ENCODE assay signal across 16 mouse cellular contexts in the genomic region with DNA sequence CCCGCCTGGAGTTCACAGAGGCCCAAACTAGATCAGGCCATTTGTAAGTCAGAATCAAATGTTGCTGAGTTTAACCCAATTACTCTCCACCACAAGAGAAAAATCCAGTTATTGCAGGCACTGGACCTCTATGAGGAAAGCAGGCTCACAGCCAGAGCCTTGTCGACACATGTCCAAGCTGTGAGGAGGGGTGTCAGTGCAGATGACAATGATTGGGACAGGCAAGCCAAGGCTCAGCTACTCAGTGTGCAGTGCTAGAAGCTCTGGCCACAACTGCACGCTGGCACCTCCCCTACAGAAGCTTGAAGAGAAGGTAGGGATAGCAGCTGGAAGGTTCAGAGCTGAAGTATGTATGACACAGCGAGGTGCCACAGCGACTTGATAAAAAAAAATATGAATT.
DNase-seq lines count a peak whose midpoint lies in the region; ATAC-seq lines count a peak whose summit lies in the region.
"Had no signal": no experiment of that assay in that cellular context is flagged by ENCODE, and none has a peak within 500 bp of the region (broad histone marks: within the 10 kb centered on the region; RNA-seq: fewer than 3 reads in every experiment).

No protein-coding gene starts in this region.

- peak; percentile 30 to 32 for DNase-seq in heart, adult 18-20 months
- no peak for DNase-seq in heart, adult 8-10 months (ENCODE audit: low spot score)
- DNase-seq in midbrain, embryonic 11.5 days (ENCODE audit: low spot score, missing footprints), result peak; percentile 28
- no peak for DNase-seq in midbrain, embryonic 14.5 days
- peak; percentile 19 for DNase-seq in fibroblast of lung, adult 2 months (ENCODE audit: low read depth)
- no peak for DNase-seq in kidney, adult 18-20 months
- DNase-seq in embryo, embryonic 11 days, result no peak
- DNase-seq: kidney, adult 9 months; kidney, postnatal 36 days; right cerebral cortex, postnatal 25 days had no signal

- no peaks in the 10 kb centered on the region for H3K36me3 ChIP-seq in midbrain, embryonic 11.5 days (ENCODE audit: control insufficient read depth, insufficient read depth, low read length)
- H3K36me3 ChIP-seq in midbrain, embryonic 14.5 days (ENCODE audit: control insufficient read depth, insufficient read depth, low read length), result no peaks in the 10 kb centered on the region
- H3K36me3 ChIP-seq: embryonic facial prominence, embryonic 15.5 days; forebrain, embryonic 12.5 days; G1E; liver, embryonic 15.5 days had no signal

- no peaks in the 10 kb centered on the region for H3K9me3 ChIP-seq in midbrain, embryonic 11.5 days (ENCODE audit: control insufficient read depth, low read length)
- H3K9me3 ChIP-seq in midbrain, embryonic 14.5 days (ENCODE audit: control insufficient read depth, low read length), result no peaks in the 10 kb centered on the region
- H3K9me3 ChIP-seq: embryonic facial prominence, embryonic 15.5 days; forebrain, embryonic 12.5 days; liver, embryonic 15.5 days had no signal

- no peaks in the 10 kb centered on the region for H3K27me3 ChIP-seq in midbrain, embryonic 11.5 days (ENCODE audit: control insufficient read depth, insufficient read depth, low read length)
- no peaks in the 10 kb centered on the region for H3K27me3 ChIP-seq in midbrain, embryonic 14.5 days (ENCODE audit: control insufficient read depth, insufficient read depth, low read length)
- H3K27me3 ChIP-seq: embryonic facial prominence, embryonic 15.5 days; liver, embryonic 15.5 days had no signal

- ATAC-seq in midbrain, embryonic 11.5 days (ENCODE audit: low FRiP score), result no peak
- ATAC-seq in midbrain, embryonic 14.5 days (ENCODE audit: low FRiP score, low TSS enrichment), result no peak
- ATAC-seq: CD4-positive, CD25-positive, alpha-beta regulatory T cell, adult 4 months; midbrain, embryonic 16.5 days had no signal

- H3K9ac ChIP-seq in midbrain, embryonic 11.5 days (ENCODE audit: low read length), result no peak overlapping the region
- H3K9ac ChIP-seq in midbrain, embryonic 14.5 days (replicated peaks; ENCODE audit: low read length), result no peak overlapping the region
- H3K9ac ChIP-seq: embryonic facial prominence, embryonic 15.5 days; forebrain, embryonic 12.5 days; liver, embryonic 15.5 days had no signal

- 85% methylated on average over 5 of the region's 5 CpGs for whole genome bisulfite sequencing in midbrain, embryonic 11.5 days
- 77% methylated on average over 5 of the region's 5 CpGs for WGBS in midbrain, embryonic 14.5 days

- H3K27ac ChIP-seq in midbrain, embryonic 11.5 days (ENCODE audit: low read depth, low read length), result no peak overlapping the region
- H3K27ac ChIP-seq in midbrain, embryonic 14.5 days (replicated peaks; ENCODE audit: low read depth, low read length), result no peak overlapping the region
- H3K27ac ChIP-seq: embryonic facial prominence, embryonic 15.5 days; forebrain, embryonic 12.5 days; liver, embryonic 15.5 days had no signal

- H3K4me2 ChIP-seq in midbrain, embryonic 11.5 days, result no peak overlapping the region
- H3K4me2 ChIP-seq in midbrain, embryonic 14.5 days (ENCODE audit: low read length), result no peak overlapping the region
- H3K4me2 ChIP-seq: embryonic facial prominence, embryonic 15.5 days; forebrain, embryonic 12.5 days; liver, embryonic 15.5 days had no signal

- H3K4me1 ChIP-seq in midbrain, embryonic 11.5 days (ENCODE audit: control insufficient read depth, insufficient read depth, low read length), result peaks cover 3% of the 10 kb centered on the region; the same call in 1 of the 2 replicates
- no peaks in the 10 kb centered on the region for H3K4me1 ChIP-seq in midbrain, embryonic 14.5 days (ENCODE audit: control insufficient read depth, insufficient read depth, low read length)
- H3K4me1 ChIP-seq: forebrain, embryonic 12.5 days; liver, embryonic 15.5 days had no signal

- no peak overlapping the region for H3K4me3 ChIP-seq in midbrain, embryonic 11.5 days (ENCODE audit: low read depth, low read length)
- no peak overlapping the region for H3K4me3 ChIP-seq in midbrain, embryonic 14.5 days (replicated peaks; ENCODE audit: low read depth, low read length)
- H3K4me3 ChIP-seq: embryonic facial prominence, embryonic 15.5 days; forebrain, embryonic 12.5 days; liver, embryonic 15.5 days had no signal

Comparison
In these comparisons a context has a peak if more than half of its experiments do, and no peak if none do; other contexts are left out.
1. DNase-seq: peak in heart, adult 18-20 months (2 of 2), midbrain, embryonic 11.5 days (single experiment) and fibroblast of lung, adult 2 months (single experiment); none in heart, adult 8-10 months (single experiment), midbrain, embryonic 14.5 days (single experiment), kidney, adult 18-20 months (single experiment) and embryo, embryonic 11 days (single experiment).